Mouse (Mus musculus): ENCODE data around the gene Dnttip2.

The Dnttip2 gene

DNA sequence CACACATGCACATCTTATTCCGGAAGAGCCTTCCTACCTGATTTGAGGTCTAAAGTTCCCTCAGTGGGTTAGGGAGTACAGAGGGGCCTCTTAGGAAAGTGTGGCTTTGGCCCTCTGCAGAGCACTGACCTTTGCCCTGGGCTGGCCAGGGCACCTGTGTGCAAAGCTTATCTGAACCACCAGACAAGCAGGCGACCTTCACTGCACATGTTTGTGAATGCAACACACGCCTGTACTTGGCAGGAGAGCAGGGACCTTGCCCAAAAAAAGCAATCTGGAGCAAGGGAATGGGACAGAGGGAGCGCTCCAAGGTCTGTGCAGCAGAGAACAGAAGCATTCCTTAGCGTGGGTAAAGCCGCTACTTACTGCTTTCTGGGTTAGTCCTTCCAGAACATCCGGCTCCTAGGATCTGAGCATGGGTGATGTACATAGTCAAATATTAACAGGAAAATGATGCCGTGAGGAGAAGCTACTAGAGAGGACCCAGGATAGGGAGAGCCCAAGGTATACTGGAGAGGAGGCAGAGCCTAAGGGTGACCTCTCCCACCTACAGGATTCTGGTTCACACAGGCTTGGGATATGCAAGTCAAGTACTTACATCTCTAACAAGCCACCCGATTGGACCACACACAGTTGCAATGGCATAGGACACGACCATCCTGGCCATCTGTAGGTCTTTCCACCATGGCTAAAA, 38.9 kb downstream of the Dnttip2 start:
- in situ Hi-C loops (cut with MboI; ENCODE audit: unreplicated experiment in 2 of 2) = loop anchor here (5.0 kb wide), 3 partner anchors 149 to 324 kb away; no protein-coding TSS in a partner anchor

DNA sequence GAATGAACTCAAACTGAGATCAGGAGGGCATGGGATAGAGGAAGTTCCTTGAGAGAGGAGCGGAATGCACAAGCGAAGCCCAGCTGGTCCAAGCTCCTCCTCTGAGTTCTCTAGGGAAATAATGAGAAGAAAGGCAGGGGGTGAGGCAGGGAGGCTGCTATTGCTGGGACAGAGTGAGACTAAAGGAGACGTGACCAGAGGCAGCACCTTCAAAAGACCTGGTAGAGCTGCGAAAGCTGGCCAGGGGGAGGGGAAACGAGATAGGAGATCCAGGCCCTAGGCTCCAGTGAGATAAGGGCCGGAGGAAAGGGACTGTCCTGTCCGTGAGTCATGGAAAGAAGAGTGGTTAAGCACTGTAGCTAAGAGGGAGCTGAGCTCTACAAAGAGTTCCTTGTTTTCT, 39.7 kb downstream of the Dnttip2 start:
- in situ Hi-C loops (cut with MboI; ENCODE audit: unreplicated experiment in 2 of 2) = loop anchor here (5.0 kb wide), 3 partner anchors 148 to 323 kb away; no protein-coding TSS in a partner anchor

GRCm38 (mm10) chr3:122316621-122317020, 42.4 kb downstream of the Dnttip2 start:
- in situ Hi-C loops (cut with MboI; ENCODE audit: unreplicated experiment in 2 of 2) = no loop called here

DNA sequence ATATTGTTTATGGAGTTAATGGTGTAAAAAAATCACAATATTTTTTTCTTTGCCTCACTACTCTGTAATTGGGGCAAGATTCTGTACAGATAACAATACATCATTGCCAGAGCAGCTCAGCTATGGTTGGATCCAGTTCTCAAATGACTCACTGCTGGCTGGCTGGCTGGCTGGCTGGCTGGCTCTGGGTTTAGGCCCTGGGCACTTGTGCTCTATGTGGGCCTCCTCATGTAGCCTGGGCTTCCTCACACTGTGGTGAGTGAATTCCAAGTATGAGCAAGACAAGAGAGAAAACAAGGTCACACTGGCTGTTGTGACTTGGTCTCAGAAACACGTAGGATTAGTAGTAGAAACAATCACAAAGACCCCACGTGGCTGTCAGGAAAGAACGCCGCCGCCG, 43.2 kb downstream of the Dnttip2 start:
- in situ Hi-C loops (cut with MboI; ENCODE audit: unreplicated experiment in 2 of 2) = no loop called here

DNA sequence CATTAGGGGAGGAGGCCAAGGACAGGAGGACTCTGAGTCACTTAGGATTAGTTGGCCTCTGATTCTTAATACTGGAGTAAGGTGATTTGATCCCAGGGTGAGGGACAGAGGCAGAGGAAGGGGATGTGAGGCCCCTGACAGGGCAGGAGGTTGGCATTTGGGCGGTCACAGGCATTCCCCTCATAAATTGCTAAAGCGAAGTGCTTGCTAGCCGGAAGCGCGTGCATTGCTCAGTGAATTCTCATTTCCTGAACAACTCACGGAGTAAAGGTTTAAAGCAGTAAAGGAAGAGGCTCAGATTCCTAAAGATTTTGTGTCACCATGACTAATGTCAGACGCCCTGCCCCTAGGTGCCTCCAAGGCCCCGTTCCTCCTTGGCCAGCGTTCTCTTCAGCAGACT, 48.0 kb downstream of the Dnttip2 start:
- in situ Hi-C loops (cut with MboI; ENCODE audit: unreplicated experiment in 2 of 2) = no loop called here

DNA sequence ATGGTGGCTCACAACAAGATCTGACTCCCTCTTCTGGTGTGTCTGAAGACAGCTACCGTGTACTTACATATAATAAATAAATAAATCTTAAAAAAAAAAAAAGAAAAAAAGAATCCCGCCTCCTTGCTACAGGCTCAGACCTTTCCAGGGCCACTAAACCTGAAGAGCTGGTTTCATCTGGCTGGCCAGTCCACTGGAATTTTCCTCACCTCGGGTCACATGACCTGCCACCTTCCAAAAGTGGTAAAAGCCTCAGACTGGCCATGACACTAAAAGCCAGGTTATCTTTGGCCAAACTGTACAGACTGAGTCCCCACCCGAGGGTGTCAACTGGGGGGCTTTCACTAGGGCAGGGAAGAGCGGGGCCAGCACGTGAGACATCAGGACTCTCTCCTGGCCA, 49.7 kb downstream of the Dnttip2 start:
- in situ Hi-C loops (cut with MboI; ENCODE audit: unreplicated experiment in 2 of 2) = no loop called here

- in situ Hi-C loops (cut with MboI; ENCODE audit: unreplicated experiment in 2 of 2) = no loop called here
Observed at GRCm38 (mm10) chr3:122324528-122324927, 50.3 kb downstream of the Dnttip2 start.

DNA sequence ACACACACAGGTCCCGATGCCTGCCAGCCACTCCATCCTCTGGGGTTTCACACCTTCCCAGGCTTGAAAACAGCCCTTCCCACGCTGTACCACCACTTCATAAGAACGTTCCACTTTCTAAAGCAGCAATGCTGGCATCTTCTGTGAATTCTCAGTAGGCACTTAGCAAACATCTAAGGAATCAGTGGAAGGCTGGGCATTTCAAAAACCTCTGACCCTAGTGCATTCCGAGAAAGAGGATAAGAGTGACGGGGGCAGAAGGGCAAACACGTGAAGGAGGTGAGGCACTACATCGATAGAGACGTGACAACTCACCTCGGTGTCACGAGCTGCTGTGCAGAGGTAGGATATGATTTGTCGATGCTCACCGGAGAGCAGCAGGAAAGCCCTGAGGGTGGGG, 56.3 kb downstream of the Dnttip2 start:
- in situ Hi-C loops (cut with MboI; ENCODE audit: unreplicated experiment in 2 of 2) = loop anchor here (5.0 kb wide), 2 partner anchors 42 to 92 kb away; no protein-coding TSS in a partner anchor

- in situ Hi-C loops (cut with MboI; ENCODE audit: unreplicated experiment in 2 of 2) = loop anchor here (5.0 kb wide), 2 partner anchors 39 to 89 kb away; no protein-coding TSS in a partner anchor
Observed at GRCm38 (mm10) chr3:122333493-122333892, 59.3 kb downstream of the Dnttip2 start.

DNA sequence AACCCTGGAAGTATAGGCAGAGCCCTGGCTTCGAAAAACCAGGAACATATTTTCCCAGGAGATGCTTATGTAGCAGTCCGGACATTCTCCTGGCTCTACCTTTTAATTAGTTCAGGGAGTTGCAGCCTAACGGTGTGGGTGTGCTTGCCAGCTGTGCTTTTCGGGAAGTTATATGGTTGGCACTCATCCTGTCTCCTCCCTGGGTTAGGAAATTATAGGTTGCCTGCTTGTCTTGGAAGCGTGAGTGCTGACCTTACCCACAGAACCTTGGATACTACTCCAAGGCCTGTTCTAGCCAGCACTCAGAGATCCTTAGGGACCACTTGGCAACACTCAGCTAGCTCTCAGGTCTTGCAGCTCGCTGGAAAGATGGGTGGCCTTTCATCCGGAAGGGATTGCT, 59.7 kb downstream of the Dnttip2 start:
- in situ Hi-C loops (cut with MboI; ENCODE audit: unreplicated experiment in 2 of 2) = loop anchor here (5.0 kb wide), 2 partner anchors 38 to 88 kb away; no protein-coding TSS in a partner anchor

DNA sequence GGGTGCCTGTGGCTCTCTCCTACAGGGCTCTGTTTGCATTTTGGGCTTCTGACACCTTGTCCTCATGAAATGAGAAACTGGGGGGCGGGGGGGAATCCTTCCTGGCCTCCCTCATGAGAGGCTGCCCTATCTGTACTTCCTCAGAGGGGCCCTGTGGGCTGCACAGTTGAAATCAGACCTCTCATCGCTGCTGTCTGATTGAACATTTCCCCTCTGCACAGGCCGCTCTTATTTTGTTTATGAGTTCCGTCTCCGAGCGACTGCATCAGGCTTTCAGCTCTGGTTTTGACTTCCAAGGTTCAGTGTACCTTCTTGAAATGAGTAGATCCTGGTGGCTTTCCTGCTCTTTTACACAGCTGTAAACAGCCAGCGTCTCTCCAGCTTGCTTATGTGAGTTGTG, 60.2 kb downstream of the Dnttip2 start:
- in situ Hi-C loops (cut with MboI; ENCODE audit: unreplicated experiment in 2 of 2) = loop anchor here (5.0 kb wide), 2 partner anchors 38 to 88 kb away; no protein-coding TSS in a partner anchor
